Mouse (Mus musculus) thymus, postnatal 14 days (tissue): Measurements from ENCODE around the gene Mad2l1.

Experiments used
- DNase-seq: peaks from one replicate; pipeline ENCODE4 v3.0.0; 2021

Gene Mad2l1

DNA sequence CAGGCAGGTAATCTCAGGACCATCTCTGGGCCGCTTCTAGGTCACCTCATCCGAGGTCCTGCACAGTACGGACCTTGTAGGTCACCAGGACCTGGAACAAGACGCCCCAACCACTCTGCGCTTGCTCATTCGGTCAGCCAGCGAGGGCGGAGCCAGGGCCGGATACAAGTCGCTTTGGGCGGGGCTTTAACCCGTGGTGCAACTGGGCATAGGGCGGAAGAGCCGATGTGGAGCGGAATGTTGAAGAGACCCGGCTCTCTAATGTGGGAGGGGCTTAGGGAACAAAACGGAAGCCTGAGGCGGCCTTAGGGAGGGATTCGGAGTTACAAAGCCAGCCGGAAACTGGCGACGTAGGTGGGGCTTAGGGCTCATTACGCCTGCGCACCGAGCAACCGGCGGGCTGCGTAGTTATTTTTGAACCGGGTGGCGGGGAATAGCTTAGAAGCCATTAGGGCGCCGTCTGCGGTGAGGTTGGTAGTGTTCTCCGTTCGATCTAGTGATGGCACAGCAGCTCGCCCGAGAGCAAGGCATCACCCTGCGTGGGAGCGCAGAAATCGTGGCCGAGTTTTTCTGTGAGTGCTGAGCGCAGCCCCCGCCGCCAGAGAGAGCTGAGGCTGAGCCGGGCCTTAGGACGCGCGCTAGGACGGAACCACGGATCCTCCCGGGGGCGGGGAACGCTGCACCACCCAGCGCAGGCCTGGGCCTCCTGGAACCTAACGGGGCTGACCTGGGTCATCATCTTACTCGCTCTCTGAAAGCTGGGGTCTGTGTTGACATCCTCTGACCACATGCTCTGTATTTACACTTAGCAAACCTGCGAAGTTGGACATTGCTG is at the start of gene Mad2l1:
Gene Mad2l1 (plus strand): TSS at position 363 of the 835 bp plus-strand sequence.
- DNase-seq = peak; percentile 98

DNA sequence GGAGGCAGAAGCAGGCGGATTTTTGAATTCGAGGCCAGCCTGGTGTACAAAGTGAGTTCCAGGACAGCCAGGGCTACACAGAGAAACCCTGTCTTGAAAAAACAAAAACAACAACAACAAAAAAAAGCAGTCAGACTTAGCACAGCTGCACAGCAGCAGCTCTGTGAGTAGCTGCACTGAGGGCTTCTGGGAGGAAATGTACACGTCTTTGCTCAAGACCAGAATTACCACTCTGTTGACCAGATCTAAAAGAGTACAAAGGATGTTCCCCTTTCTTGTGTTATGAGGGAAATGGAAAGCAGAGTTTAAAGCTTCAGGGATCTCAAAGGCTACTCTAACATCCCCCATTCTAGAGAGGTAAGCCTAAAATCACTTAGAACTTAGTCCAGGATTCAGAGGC is 41.5 kb upstream of the Mad2l1 start:
- peak; percentile 8 for DNase-seq

DNA sequence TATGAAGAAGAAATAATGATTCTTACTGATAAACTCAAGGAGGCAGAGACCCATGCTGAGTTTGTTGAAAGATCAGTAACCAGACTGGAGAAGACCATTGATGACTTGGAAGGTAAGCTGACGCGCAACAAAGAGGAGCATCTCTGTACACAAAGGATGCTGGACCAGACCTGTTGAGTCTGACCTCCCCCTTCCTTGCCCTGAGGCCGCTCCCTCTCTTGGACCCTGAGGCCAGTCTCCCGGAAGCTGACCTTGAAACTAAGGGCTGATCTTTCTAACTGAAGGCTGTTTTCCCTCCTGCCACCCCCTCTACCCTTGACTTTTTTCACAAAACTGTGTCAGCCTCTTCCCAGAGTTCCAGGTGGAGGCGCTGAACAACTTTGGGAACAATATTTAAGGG is 18.8 kb upstream of the Mad2l1 start:
- DNase-seq = no peak

DNA sequence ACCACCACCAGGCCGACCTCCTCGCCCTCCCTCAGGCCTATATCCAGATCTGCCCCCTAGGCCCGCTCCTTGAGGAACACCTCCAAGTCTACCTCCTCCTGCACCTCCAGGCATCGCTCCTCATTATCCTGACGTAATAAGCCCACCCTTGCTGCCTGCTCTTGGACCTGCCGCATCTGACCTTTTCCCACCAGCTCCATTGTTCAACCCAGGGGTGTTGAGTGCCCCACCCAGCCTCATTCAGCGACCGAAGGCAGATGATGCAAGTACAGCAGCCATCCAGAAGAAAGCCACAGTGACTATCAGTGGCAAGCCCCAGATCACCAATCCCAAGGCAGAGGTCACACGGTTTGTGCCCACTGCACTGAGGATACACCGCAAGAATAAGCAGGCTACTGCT is 6.8 kb upstream of the Mad2l1 start:
- DNase-seq = no peak

DNA sequence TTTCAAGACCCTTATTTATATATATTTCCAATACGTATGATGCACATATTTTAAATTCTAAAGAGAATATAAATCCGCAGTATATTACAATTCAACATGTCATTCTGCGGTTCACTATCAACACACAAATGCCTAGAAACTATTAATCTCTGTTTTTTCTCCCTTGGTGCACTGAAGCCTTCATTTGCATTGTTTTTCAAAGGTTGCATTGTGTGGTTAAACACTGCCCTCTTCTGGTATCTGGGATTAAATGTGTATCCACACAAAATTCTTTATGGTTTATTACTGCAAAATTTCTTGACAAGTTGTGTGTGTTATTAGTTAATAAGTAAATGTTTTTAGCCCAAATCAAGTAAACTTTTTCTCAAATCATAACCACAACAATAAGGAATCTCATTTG is 1.9 kb upstream of the Mad2l1 start:
- peak; percentile 40 for DNase-seq

DNA sequence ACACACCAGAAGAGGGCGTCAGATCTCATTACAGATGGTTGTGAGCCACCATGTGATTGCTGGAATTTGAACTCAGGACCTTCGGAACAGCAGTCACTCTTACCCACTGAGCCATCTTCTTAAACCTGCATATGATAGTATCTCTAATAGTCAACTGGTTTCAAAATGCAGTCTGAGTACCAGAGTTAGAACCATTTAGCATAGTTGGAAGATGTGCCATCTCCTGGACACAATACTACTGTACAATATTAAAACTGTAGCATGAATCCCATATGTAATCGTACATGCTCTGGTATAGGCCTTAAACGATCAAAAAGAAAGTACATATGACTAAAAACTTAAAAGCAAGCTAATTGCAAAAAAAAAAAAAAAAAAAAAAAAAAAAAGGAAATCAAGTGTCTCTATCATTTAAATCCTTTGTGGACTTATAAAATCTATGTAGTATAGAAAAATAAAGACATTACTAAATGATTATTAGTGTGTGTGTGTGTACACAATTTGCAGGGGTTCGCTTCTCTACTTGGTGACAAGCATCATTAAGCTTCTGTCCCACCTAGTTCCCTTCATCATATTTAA is 736 bp upstream of the Mad2l1 start:
- DNase-seq = peak; percentile 18

DNA sequence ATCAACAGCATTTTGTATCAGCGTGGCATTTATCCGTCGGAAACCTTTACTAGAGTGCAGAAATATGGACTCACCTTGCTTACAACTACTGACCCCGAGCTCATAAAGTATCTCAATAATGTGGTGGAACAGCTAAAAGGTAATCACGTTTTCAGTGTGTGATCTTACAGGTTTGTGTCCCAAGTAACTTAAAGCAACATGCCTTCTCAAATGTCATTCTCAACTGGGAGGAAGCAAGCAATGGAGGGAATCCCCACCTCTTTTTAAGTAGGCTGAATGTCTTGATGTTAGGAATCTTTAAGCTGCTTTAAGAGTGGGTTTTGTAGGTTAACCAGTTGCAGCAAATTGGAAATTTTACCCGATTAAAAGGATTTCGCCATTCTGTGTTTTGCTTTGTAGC is 776 bp downstream of the Mad2l1 start:
- DNase-seq = no peak

DNA sequence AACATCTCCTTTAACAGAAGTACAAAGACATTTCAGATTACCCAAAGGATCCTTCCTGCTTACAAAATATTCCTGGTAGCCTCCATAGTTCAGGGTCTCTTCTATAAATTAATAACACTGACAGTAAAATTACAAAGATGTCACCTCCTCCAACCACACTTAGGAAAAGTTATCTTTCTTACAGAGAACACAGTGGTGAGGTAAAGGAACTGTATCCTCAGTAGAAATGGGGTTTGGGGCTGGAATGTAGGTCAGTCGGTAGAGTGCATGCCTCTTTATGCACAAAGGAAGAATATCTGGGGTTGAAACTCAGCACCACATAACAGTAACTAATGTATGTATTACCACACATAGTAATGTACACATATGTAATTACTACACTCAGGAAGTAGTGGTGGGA is 24.8 kb downstream of the Mad2l1 start, which contains the start of gene Vmn1r32:
Gene Vmn1r32 (minus strand): TSS at position 101 of the 400 bp plus-strand sequence.
- no peak for DNase-seq

DNA sequence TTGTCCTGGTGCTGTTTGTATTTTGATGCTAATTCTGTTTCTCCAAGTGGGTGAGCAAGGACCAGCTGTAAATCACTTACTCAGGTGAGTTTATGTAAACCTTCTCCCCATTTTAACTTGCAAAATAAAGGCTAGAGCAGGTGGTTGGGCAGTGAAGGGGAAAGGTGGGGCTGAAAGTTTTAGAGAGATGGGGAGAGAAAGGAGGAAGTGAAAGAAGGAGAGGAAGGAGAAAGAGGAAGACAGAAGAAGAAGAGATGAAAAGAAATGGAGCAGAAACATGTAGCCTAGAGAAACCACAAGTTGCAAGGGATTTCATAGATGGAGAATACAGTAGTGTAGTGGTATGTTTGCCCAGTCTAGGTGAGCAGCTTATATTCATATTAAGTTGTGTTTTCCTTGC is 60.6 kb downstream of the Mad2l1 start:
- no peak for DNase-seq
